Mouse (Mus musculus) gastrocnemius, adult 18-20 months (tissue): ENCODE results near the gene Nos1ap. TPM values are rescaled to one million over a fixed set of nuclear protein-coding genes. Genes with fewer than 3 reads are reported as not detected.
A peak's percentile ranks its signal among the peaks of the same experiment; 100 is the strongest.

Experiments
- DNase-seq: peaks from one replicate; pipeline ENCODE4 v3.0.0; 2021; ENCODE audit warnings: low spot score
- total RNA-seq, 2 experiments: library from RNA; stranded (reverse); gene quantifications; 2 replicates each; pipeline ENCODE4 v1.2.3; 2021

Nos1ap gene
- total RNA-seq, 2 experiments from 2014 or later, result 1.4 to 1.5 TPM

GRCm38 (mm10) chr1:170548192-170548795 is 41.4 kb downstream of the Nos1ap start:
- DNase-seq, result no peak

GRCm38 (mm10) chr1:170546297-170546696 is 43.4 kb downstream of the Nos1ap start:
- no peak for DNase-seq

GRCm38 (mm10) chr1:170545286-170545685 is 44.4 kb downstream of the Nos1ap start:
- DNase-seq, result no peak

GRCm38 (mm10) chr1:170539507-170539906 is 50.2 kb downstream of the Nos1ap start:
- DNase-seq, result no peak

GRCm38 (mm10) chr1:170538481-170539061 is 51.1 kb downstream of the Nos1ap start:
- no peak for DNase-seq

- DNase-seq, result no peak
Measured at GRCm38 (mm10) chr1:170536344-170536743, 53.3 kb downstream of the Nos1ap start.

- DNase-seq, result peak; percentile 10
Measured at GRCm38 (mm10) chr1:170535221-170535620, 54.4 kb downstream of the Nos1ap start.

- DNase-seq, result no peak
Measured at GRCm38 (mm10) chr1:170531286-170531685, 58.4 kb downstream of the Nos1ap start.

- DNase-seq, result no peak
Measured at GRCm38 (mm10) chr1:170530456-170530855, 59.2 kb downstream of the Nos1ap start.

GRCm38 (mm10) chr1:170522891-170523290 is 66.8 kb downstream of the Nos1ap start:
- no peak for DNase-seq

GRCm38 (mm10) chr1:170521520-170522205 is 68.0 kb downstream of the Nos1ap start:
- DNase-seq, result no peak

- no peak for DNase-seq
Measured at GRCm38 (mm10) chr1:170520206-170520605, 69.5 kb downstream of the Nos1ap start.

- no peak for DNase-seq
Measured at GRCm38 (mm10) chr1:170519631-170520030, 70.0 kb downstream of the Nos1ap start.

- DNase-seq, result no peak
Measured at GRCm38 (mm10) chr1:170516182-170516581, 73.5 kb downstream of the Nos1ap start.

- DNase-seq, result no peak
Measured at GRCm38 (mm10) chr1:170515455-170515854, 74.2 kb downstream of the Nos1ap start.

- no peak for DNase-seq
Measured at GRCm38 (mm10) chr1:170514226-170514625, 75.4 kb downstream of the Nos1ap start.

- DNase-seq, result no peak
Measured at GRCm38 (mm10) chr1:170512429-170513097, 77.1 kb downstream of the Nos1ap start.

- no peak for DNase-seq
Measured at GRCm38 (mm10) chr1:170510595-170511240, 78.9 kb downstream of the Nos1ap start.

- DNase-seq, result no peak
Measured at GRCm38 (mm10) chr1:170506309-170506708, 83.4 kb downstream of the Nos1ap start.

GRCm38 (mm10) chr1:170505107-170505506 is 84.6 kb downstream of the Nos1ap start:
- no peak for DNase-seq

- DNase-seq, result no peak
Measured at GRCm38 (mm10) chr1:170504378-170504777, 85.3 kb downstream of the Nos1ap start.

GRCm38 (mm10) chr1:170503277-170503739 is 86.4 kb downstream of the Nos1ap start:
- DNase-seq, result no peak
